Mouse (Mus musculus): ENCODE data around the gene Jak3. TPM values are rescaled to one million over a fixed set of nuclear protein-coding genes. Genes with fewer than 3 reads are reported as not detected.
"Not testable (repeated sequence)": the region's sequence is repeated elsewhere in the genome, so short reads cannot be mapped to it uniquely, and the experiment has no call there.

The Jak3 gene
- polyA plus RNA-seq, 1 experiment = 1.5 TPM

GRCm38 (mm10) chr8:71731652-71732230 is 55.6 kb downstream of the Jak3 start:
- TF ChIP-seq SRF (IDR thresholded peaks at IDR 0.05; ENCODE audit: control insufficient read depth, insufficient read length, low read depth) (no peak), E2F4 (IDR thresholded peaks at IDR 0.05; ENCODE audit: insufficient read depth) (no peak), MYOG (IDR thresholded peaks at IDR 0.05; ENCODE audit: control insufficient read depth in 1 of 3, insufficient read depth in 1 of 3, insufficient read length in 2 of 3, low read depth in 2 of 3) (no peak), USF1 (IDR thresholded peaks at IDR 0.05; ENCODE audit: low read depth) (no peak), POLR2A (IDR thresholded peaks at IDR 0.05; ENCODE audit: insufficient read length, low read depth) (no peak), CEBPB (IDR thresholded peaks at IDR 0.05; ENCODE audit: insufficient read depth, poor library complexity, severe bottlenecking) (no peak)
- H3K36me3 ChIP-seq (ENCODE audit: control insufficient read depth, insufficient read depth) = no peaks in the 10 kb centered on the region
- H3K79me2 ChIP-seq (ENCODE audit: control insufficient read depth, insufficient read depth) = no peaks in the 10 kb centered on the region
- no peak overlapping the region for H3K4me3 ChIP-seq
- H3K4me2 ChIP-seq (ENCODE audit: low read depth) = no peak overlapping the region
- H3ac ChIP-seq (ENCODE audit: control insufficient read depth, insufficient read length) = no peak overlapping the region
- H3K27me3 ChIP-seq (ENCODE audit: control insufficient read depth, insufficient read depth, insufficient read length) = peaks cover 18% of the 10 kb centered on the region

GRCm38 (mm10) chr8:71738316-71738715 is 62.2 kb downstream of the Jak3 start:
- not testable (repeated sequence) for H3K36me3 ChIP-seq (ENCODE audit: control insufficient read depth, insufficient read depth); H3K4me3 ChIP-seq; H3K4me2 ChIP-seq (ENCODE audit: low read depth); H3ac ChIP-seq (ENCODE audit: control insufficient read depth, insufficient read length); H3K79me2 ChIP-seq (ENCODE audit: control insufficient read depth, insufficient read depth); H3K27me3 ChIP-seq (ENCODE audit: control insufficient read depth, insufficient read depth, insufficient read length)

Other genes with a start within 250 kb of the Jak3 start
- gene Abhd8, start 212.6 kb upstream of the Jak3 start, polyA plus RNA-seq (2012; fragmentation: generic; extraction: Trizol) = 67.0 TPM
- 79.0 TPM for gene Mrpl34, start 211.3 kb upstream of the Jak3 start, polyA plus RNA-seq (2012; fragmentation: generic; extraction: Trizol)
- gene Dda1, start 207.1 kb upstream of the Jak3 start, polyA plus RNA-seq (2012; fragmentation: generic; extraction: Trizol) = 117 TPM
- gene Ano8, start 190.3 kb upstream of the Jak3 start, polyA plus RNA-seq (2012; fragmentation: generic; extraction: Trizol) = 27.5 TPM
- gene Gtpbp3, start 188.2 kb upstream of the Jak3 start, polyA plus RNA-seq (2012; fragmentation: generic; extraction: Trizol) = 17.5 TPM
- 0.18 TPM for gene Plvap, start 164.5 kb upstream of the Jak3 start, polyA plus RNA-seq (2012; fragmentation: generic; extraction: Trizol)
- 0.04 TPM for gene Ccdc194, start 150.6 kb upstream of the Jak3 start, polyA plus RNA-seq (2012; fragmentation: generic; extraction: Trizol)
- gene Bst2, start 138.8 kb upstream of the Jak3 start, polyA plus RNA-seq (2012; fragmentation: generic; extraction: Trizol) = 33.9 TPM
- gene Mvb12a, start 133.4 kb upstream of the Jak3 start, polyA plus RNA-seq (2012; fragmentation: generic; extraction: Trizol) = 61.5 TPM
- 0.20 TPM for gene Tmem221, start 117.4 kb upstream of the Jak3 start, polyA plus RNA-seq (2012; fragmentation: generic; extraction: Trizol)
- gene Nxnl1, start 109.7 kb upstream of the Jak3 start, polyA plus RNA-seq (2012; fragmentation: generic; extraction: Trizol) = 0.04 TPM
- 33.9 TPM for gene Slc27a1, start 107.4 kb upstream of the Jak3 start, polyA plus RNA-seq (2012; fragmentation: generic; extraction: Trizol)
- 248 TPM for gene Pgls, start 84.1 kb upstream of the Jak3 start, polyA plus RNA-seq (2012; fragmentation: generic; extraction: Trizol)
- 2.9 TPM for gene Fam129c, start 78.6 kb upstream of the Jak3 start, polyA plus RNA-seq (2012; fragmentation: generic; extraction: Trizol)
- 87.0 TPM for gene Colgalt1, start 65.3 kb upstream of the Jak3 start, polyA plus RNA-seq (2012; fragmentation: generic; extraction: Trizol)
- gene Unc13a, start 4.5 kb upstream of the Jak3 start, polyA plus RNA-seq (2012; fragmentation: generic; extraction: Trizol) = 4.6 TPM
- 0.13 TPM for gene Insl3, start 12.9 kb downstream of the Jak3 start, polyA plus RNA-seq (2012; fragmentation: generic; extraction: Trizol)
- 0.01 TPM for gene B3gnt3, start 25.5 kb downstream of the Jak3 start, polyA plus RNA-seq (2012; fragmentation: generic; extraction: Trizol)
- not detected for gene Fcho1, start 49.4 kb downstream of the Jak3 start, polyA plus RNA-seq (2012; fragmentation: generic; extraction: Trizol)
- gene Zfp709, start 205.7 kb downstream of the Jak3 start, polyA plus RNA-seq (2012; fragmentation: generic; extraction: Trizol) = 0.31 TPM
- gene Zfp882, start 232.3 kb downstream of the Jak3 start, polyA plus RNA-seq (2012; fragmentation: generic; extraction: Trizol) = 0.55 TPM
- gene Zfp617, start 232.3 kb downstream of the Jak3 start, polyA plus RNA-seq (2012; fragmentation: generic; extraction: Trizol) = 6.2 TPM

Data from myocyte (in vitro differentiated cells).